Comparison of ENCODE assay signal across 7 mouse cellular contexts in genomic region chr1:134067143-134067619, GRCm38 (mm10). TPM values are rescaled to one million over a fixed set of nuclear protein-coding genes. Genes with fewer than 3 reads are reported as not detected.
DNase-seq lines count a peak whose midpoint lies in the region; ATAC-seq and TF ChIP-seq lines count a peak whose summit lies in the region.

No protein-coding gene starts in this region.

- H3K9ac ChIP-seq in heart, postnatal 0 days (replicated peaks; ENCODE audit: low read depth, low read length), result no peak overlapping the region

- no peak overlapping the region for H3K4me3 ChIP-seq in heart, postnatal 0 days (ENCODE audit: low read depth, low read length)

- no peak for TF ChIP-seq EP300 in heart, postnatal 0 days (IDR thresholded peaks at IDR 0.05; ENCODE audit: low read depth)

- H3K9me3 ChIP-seq in heart, postnatal 0 days (replicated peaks; ENCODE audit: control insufficient read depth, low read length), result no peaks in the 10 kb centered on the region

- ATAC-seq in activated CD4-positive, CD25-positive, alpha-beta regulatory T cell, adult 4 months, result peak; percentile 51
- ATAC-seq in heart, postnatal 0 days (ENCODE audit: insufficient read depth, low read depth), result no peak

- H3K27ac ChIP-seq in heart, postnatal 0 days (ENCODE audit: low read depth), result peak overlapping the region; percentile 13; the same call in 1 of the 2 replicates

- TF ChIP-seq CTCF in heart, postnatal 0 days (IDR thresholded peaks at IDR 0.05; ENCODE audit: low read depth), result no peak

- H3K4me1 ChIP-seq in heart, postnatal 0 days (ENCODE audit: control insufficient read depth, insufficient read depth), result peaks cover 45% of the 10 kb centered on the region

- WGBS in heart, postnatal 0 days, result 20% methylated on average over 8 of the region's 8 CpGs

- no peak overlapping the region for H3K4me2 ChIP-seq in heart, postnatal 0 days (ENCODE audit: low read depth, low read length)

- H3K27me3 ChIP-seq in heart, postnatal 0 days (ENCODE audit: control insufficient read depth, insufficient read depth, low read length), result no peaks in the 10 kb centered on the region

- H3K36me3 ChIP-seq in heart, postnatal 0 days (replicated peaks; ENCODE audit: control insufficient read depth, insufficient read depth, low read length), result no peaks in the 10 kb centered on the region

- peak; percentile 75 for DNase-seq in CD4-positive, CD25-positive, alpha-beta regulatory T cell, adult 2 months (ENCODE audit: low read depth, low spot score)
- DNase-seq in heart, postnatal 0 days (ENCODE audit: low spot score), result no peak
- DNase-seq in kidney, postnatal 4 days, result peak; percentile 74 to 84
- DNase-seq in mesoderm, embryonic 11.5 days (ENCODE audit: low read depth, low spot score), result peak; percentile 52
- peak; percentile 83 to 95 for DNase-seq in thymus, postnatal 36 days
- no peak for DNase-seq in layer of hippocampus, postnatal 10 days (ENCODE audit: low spot score in 2 of 2)

RNA-seq across cellular contexts. Expression of gene Btg2, which starts 11.7 kb away (rescaled TPM):
- polyA plus RNA-seq in activated CD4-positive, CD25-positive, alpha-beta regulatory T cell, adult 4 months (2017; shearing (Covaris generic)), result 100 to 1,000 TPM; 174 to 181 TPM
- 46.8 and 52.9 TPM in 2 replicates for total RNA-seq in heart, postnatal 0 days (2014; rRNA removed; ENCODE audit: low replicate concordance)
- 27.4 and 33.7 TPM in 2 replicates for polyA plus RNA-seq in heart, postnatal 0 days (2015; fragmentation: Nextera tagmentation; extraction: Ambion mirVana)
- total RNA-seq in layer of hippocampus, postnatal 10 days (2021), result 10 to 100 TPM; 13.1 to 14.3 TPM

RNA-seq across cellular contexts. Expression of gene Fmod, which starts 30.1 kb away (rescaled TPM):
- not detected for polyA plus RNA-seq in activated CD4-positive, CD25-positive, alpha-beta regulatory T cell, adult 4 months (2017; shearing (Covaris generic))
- 11.2 and 12.5 TPM in 2 replicates for total RNA-seq in heart, postnatal 0 days (2014; rRNA removed; ENCODE audit: low replicate concordance)
- polyA plus RNA-seq in heart, postnatal 0 days (2015; fragmentation: Nextera tagmentation; extraction: Ambion mirVana), result 7.7 and 8.9 TPM in 2 replicates
- 1 to 10 TPM; 5.3 to 9.5 TPM for total RNA-seq in layer of hippocampus, postnatal 10 days (2021)

RNA-seq across cellular contexts. Expression of gene Chit1, which starts 43.9 kb away (rescaled TPM):
- not detected for polyA plus RNA-seq in activated CD4-positive, CD25-positive, alpha-beta regulatory T cell, adult 4 months (2017; shearing (Covaris generic))
- 0.76 and 1.5 TPM in 2 replicates for total RNA-seq in heart, postnatal 0 days (2014; rRNA removed; ENCODE audit: low replicate concordance)
- 0.19 and 0.30 TPM in 2 replicates for polyA plus RNA-seq in heart, postnatal 0 days (2015; fragmentation: Nextera tagmentation; extraction: Ambion mirVana)
- under 1 TPM; 0.51 to 0.53 TPM for total RNA-seq in layer of hippocampus, postnatal 10 days (2021)

Comparison
In these comparisons a context has a peak if more than half of its experiments do, and no peak if none do; other contexts are left out.
1. DNase-seq: peak in CD4-positive, CD25-positive, alpha-beta regulatory T cell, adult 2 months (single experiment), kidney, postnatal 4 days (2 of 2), mesoderm, embryonic 11.5 days (single experiment) and thymus, postnatal 36 days (2 of 2); none in heart, postnatal 0 days (single experiment) and layer of hippocampus, postnatal 10 days (0 of 2).